Mouse (Mus musculus) right cerebral cortex, postnatal 36 days (tissue): ENCODE data around the gene Glra1.

Experiments
- DNase-seq, 2 experiments: peaks; one replicate each; pipeline ENCODE4 v3.0.0; 2022; ENCODE audit warnings: low spot score in 2 of 2, mixed read lengths in 1 of 2

Gene Glra1

DNA sequence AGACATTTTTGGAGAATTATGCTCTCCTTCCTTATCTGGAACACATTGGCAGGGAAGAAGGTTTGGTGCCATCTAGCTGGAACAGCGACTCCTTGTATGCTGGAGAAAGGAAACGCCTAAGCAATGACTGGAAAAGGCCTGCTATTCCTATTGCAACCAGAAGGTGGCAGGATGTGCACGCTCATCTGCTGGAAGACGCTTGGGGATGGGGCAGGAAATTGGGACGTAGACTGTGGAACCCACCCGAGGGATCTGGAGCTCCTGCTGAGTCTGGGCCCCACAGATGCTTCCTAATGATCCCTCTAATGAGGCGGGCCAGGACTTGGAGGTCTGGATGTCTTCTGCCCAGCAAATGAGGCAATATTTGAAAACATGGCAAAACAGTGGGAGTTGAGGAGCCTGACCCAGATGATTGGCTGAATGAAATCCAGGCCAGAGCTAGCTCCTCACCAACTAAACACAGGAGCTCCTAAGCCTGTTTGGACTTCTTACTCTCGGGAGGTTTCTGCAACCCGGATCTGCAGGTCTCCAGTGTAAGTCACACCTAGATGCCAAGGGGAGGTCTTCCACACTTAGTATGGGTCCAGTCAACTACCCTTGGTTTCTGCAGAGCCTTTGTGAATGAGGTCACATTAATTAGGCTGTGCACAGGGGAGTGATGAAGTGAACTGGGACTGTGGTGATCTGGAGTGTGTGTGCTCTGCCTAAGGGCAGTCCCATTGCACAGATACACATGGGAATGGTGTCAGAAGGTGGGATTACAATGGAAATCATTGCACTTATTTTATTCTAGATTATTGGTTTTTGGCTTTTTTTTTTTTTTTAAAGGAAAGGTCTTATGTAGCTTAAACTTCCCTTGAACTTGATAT, 89.0 kb downstream of the Glra1 start:
- peak; percentile 61 to 68 for DNase-seq

DNA sequence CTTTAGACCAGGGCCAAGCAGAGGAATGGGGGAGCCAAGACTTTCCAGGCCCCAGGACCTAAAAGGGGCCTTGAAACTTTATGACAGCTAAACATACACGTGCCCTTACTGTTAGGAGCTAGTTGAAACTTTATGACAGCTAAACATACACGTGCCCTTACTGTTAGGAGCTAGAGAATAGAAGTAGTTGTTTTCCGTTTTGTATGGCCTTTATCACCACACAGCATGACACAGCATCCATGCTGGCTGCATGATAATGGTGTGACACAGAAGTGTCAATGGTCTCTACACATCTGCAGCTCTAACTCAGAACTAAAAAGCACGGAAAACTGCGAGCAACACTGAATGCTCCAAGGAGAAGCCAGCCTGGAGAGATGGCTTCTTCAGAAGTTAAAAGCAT, 90.3 kb downstream of the Glra1 start:
- no peak for DNase-seq

DNA sequence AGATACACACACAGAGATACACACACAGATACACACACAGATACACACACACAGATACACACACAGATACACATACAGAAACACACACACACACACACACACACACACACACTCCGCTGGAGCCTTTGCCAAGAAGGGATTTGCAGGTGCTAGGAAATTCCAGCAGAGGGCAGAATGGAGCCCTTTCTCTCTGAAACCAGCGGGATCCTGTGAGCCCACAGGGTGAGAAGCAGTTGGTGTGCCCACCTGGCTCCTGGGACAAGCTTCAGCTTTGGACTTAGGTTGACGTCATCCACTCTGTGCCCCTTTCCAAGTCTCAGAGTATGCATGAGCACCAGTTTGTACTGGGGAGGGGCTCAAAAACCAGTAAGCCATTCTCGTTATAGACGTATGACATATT, 96.6 kb downstream of the Glra1 start:
- no peak for DNase-seq

DNA sequence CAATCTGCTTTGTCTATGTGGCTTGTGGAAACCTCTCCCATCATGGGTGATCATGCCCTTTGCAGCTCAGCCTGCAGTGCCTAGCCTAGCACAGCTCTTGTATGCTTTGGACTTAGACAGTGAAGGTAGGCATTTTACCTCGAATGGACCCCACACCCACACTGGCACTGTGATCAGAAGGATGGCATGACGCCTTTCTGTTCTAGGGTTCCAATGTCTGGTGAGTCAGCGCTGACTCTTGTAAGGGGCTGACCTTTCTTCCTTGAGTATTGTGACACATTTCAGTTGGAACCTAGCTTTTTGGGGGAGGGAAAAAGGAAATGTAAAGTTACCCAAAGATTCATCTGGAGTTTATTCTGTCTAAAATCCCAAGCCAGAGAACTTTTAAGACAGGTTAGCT, 102.5 kb downstream of the Glra1 start:
- DNase-seq = no peak

DNA sequence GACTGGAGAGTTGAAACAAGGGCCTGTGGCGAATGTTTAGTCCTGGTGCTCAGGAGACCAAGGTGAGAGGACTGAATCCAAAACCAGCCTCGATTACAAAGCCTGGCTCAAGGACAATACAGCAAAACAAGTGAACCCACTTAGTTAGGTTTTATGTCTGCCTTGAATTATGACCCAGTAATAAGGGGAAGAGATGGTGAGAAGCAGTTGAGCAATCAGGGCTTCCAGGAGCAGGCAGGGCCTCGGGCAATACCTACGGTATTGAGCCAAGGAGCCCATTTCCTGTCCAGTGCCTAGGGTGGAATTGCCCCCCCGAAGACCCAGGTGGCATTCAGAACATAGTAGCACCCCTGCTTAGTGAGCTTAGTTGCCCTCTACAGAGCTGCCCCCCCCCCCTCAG, 105.1 kb downstream of the Glra1 start:
- DNase-seq = no peak

DNA sequence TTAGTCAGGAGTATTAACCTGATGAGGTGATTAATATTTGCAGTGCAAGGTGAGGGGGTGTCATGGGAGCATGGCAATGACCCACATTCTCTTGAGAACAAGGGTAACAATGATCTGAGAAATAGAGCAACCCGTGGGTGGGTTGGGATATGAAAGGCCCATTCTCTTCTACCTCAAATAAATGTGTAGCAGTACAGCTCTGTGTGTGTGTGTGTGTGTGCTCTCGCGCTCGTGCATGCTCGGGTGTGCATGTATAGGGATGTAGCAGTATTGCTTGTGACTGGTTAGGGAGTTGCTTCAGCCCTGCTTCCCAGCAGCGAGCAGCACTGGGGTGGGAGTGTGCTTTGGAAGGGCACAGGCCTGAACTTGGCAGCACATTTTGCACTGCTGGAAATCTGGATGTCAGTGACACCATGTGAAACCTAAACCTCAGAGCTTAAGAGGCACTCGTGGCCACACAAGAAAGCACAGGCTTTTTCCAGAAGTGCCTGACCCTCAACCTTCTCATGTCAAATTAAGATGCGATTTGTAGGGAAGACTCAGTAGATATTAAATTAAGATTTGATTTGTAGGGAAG, 106.0 kb downstream of the Glra1 start:
- DNase-seq = no peak

DNA sequence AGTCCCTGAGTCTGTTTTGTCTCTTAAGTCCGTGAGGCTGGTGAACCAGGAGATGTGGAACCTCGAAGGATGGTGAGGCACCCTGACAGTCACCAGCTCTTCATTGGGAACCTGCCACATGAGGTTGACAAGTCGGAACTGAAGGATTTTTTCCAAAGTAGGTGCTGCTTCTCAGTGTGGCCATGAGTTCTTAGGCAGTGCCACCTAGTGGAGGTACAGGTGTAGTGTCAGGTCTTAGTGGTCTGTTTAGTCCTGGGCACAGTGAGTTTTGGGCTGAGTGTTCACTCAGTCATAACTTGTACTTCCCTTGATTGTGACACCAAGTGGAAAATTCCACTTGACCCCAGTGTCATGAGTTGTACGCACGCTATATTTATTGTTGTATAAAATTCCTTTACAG, 110.1 kb downstream of the Glra1 start:
- DNase-seq = peak in 1 of 2 experiments; percentile 32

DNA sequence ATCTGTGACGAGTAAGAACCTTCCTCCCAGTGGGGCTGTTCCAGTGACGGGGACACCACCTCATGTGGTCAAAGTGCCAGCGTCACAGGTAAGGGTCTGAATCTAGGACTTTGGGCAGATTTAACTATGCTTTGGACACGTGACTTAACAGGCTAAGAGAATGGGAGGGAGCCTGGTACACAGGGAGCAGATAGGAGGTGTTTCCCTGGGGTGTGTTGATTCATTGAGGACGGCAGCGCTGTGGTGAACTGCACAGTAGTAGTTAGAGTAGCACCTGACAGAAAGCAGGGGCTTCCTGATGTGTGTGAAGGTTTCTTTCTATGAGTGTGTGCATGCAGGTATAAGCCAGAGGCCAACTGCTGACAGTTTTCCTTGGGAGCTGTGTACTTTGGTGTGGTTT, 111.8 kb downstream of the Glra1 start:
- no peak for DNase-seq

DNA sequence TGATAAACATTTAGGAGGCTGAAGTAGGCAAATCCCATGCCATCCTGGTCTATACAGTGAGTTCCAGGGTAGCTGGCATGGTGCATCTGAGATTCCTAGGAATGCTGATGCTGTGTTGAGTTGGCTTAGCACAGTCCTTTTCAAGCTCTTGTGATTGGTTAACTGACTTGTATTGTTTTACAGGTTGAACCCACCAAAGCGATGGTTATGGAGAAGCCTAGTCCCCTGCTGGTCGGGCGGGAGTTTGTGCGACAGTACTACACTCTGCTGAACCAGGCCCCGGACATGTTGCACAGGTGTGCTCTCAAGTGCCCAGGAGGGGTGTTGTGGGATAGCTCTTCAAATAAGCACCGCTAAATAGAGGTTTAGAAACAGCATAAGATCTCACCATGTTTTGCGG, 122.6 kb downstream of the Glra1 start:
- DNase-seq = no peak

DNA sequence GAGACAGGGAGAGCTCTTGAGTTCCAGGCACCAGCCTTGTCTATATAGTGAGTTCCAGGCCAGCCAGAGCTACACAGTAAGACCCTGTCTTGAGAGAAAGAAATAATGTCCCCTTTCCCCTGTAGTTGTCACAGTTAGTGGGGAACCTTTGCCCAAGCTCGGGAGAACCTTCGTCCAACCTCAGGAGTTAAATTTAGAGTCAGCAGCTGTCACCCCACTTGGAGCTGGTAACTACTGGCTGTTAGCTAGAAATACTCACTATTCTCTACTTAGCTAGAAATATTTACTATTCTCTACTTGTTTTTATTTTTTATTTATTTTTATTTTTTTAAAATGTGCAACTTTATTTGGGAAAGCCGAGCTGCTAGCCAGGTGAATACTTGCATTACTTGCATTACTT, 134.8 kb downstream of the Glra1 start:
- no peak for DNase-seq

DNA sequence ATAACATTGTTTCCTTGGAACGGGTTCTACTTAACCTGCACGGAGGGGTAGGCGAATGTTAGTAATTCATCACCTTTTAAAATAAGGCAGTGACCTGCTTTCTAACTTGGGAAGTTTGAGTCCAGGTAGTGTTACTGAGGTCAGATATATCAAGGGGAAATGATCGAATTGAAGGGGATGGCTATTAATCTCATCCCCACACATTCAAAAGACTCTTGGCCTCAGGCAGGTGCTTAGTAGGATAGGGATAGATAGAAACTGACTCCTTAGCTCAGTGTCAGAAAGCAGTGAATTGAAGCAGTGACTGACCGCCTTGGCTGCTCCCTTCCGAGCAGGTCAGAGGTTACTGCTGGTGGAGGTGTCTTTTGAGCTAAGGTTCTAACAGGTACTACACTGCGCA, 136.5 kb downstream of the Glra1 start:
- no peak for DNase-seq

DNA sequence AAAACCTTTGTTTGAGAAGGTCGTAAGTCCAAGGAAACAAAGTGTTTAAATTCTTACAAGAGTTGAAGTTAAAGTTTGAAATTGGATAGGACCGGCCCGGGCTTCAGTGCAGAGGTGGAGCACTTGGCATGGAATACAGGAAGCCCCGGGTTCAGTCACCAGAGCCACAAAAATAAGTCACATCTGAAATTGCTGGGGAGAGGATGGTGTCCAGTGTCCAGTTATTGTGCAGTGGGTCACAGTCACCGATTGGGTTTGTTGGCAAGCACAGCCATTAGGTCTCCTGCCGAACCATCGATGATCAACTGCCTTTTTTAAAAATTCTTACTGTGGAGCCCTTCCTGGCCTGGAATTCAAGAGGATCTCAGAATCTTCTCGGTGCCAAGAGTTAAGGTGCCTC, 137.2 kb downstream of the Glra1 start:
- DNase-seq = no peak

DNA sequence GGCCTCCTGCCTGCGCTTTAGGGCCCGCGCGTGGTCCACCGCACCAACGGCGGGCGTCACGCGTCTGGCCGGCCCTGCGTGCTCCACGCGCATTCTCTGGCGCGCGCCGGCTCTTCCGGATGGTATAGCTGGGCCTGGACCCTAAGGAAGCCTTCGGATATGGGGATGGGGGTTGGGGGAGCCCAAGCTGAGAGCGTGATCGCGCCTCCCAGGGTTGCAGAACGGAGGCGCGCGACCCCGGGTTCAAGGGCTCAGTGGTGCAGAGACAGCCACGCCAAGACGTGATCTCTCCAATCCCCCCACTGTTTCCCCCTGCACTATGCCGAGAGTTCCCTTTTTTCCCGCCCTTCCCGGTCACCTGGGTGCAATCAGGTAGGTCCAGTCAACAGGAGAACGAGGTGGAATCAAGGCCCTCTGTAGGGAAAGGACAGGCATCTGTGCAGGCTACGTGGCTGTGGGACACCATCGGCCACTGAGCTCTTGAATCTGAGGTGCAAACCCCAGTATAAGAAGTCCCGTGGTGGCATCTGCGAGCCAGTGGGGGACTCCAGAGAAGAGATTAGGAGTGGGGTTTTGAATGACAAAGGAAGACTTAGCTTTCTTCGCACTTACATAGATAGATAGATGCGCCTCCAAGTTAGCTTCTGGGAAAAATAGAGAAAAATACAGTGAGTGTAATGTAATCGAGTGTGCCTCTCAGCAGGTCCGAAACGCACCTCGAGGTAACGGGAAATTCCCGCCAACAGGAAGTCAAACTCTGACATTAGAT, 137.9 kb downstream of the Glra1 start:
- peak in 1 of 2 experiments; percentile 20 for DNase-seq

DNA sequence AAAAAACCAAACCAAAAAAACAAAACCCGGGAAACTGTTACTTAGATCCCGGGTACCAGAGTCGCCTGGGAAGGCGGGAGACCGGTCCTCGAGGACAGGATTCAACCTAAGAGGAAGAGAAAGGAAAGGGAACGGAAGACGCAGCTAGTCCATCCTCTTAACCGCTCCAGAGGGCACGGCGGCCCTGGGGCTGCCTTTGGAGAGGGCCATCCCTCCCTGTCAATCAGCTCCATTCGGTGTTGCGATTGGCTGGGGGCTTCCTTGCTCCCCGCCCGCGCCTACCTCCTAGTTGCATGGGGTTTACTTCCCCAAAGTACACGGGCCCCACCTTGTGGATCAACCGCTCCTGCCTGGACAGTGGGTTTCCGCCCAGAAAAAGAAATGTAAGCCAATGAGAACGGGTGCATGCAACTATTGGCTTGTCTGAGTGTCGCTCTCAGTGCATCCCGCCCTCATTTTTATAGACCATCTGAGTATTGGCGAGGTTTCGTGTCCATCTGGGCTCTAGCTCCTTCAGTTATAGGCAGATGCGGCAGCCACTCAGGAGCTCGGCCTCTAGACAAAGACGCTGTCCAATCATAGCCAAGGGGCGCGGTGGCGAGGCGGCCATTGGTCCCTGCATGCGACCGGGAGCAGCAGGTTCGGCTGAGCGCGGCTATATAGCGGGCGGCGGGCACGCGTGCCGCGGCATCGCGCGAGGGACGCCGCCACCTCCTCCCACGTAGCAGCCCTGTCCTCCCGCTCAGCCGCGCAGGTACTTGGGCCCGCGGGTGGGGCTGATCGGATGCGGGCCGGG, 138.8 kb downstream of the Glra1 start, which contains the start of gene G3bp1:
Gene G3bp1 (plus strand): TSS at position 638 of the 796 bp plus-strand sequence.
- peak; percentile 100 for DNase-seq

DNA sequence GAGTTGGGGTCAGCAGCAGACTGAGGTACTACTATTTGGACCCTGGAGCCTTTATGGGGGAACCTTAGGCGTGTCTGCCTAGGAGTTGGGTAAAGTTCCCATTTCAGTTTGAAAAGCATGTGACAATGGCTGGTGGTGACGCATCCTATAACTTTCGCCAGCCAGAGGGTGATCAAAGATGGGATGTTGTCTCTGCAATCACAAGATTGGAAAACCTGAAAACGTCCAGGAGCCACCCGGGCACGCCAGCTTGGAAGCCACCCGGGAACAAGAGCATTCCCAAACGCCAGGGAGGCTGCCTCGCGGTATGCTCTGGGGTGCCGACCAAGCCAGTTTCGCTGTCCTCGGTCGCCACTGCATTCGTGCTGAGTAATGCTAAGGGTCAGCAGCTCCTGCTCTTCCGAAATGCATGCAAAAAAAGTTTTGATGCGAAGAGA, 139.4 kb downstream of the Glra1 start:
- DNase-seq = no peak

DNA sequence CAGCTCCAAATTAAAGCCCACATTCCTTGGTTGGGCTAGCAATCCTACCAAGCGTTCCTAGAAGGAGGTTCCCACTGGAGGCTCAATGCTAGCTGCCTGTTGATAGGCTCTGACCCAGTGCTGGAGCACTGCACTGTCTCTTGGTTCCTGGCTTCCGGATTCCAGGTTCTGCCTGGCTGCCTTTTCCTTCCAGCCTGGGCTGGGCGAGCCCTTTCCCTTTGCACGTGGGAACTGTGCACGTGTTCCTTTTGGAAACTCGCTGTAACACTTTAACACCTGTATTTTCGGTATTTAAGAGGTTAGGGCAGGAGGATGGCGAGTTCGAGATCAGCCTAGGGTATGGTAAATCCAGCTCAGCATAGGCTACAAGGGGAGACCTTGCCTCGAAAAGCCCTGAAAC, 140.0 kb downstream of the Glra1 start:
- DNase-seq = no peak

DNA sequence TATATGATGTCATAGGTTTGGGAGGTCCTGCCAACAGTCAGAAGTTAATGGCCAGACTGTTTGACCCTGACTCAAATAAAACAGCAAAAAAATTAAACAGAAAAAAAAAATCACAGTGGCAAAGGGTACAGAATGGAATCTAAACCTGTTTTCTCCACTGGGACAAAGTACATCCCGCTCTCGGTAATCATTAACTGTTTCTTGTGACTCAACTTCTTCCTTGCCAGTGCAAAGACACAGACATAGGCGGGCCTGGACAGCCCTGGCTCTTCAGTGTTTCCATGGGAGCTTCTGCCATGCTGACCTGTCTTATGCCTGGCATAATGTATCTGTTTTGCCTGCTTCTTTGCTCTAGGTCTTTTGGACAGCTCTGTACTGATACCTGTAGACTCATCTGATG, 142.8 kb downstream of the Glra1 start:
- DNase-seq = no peak

DNA sequence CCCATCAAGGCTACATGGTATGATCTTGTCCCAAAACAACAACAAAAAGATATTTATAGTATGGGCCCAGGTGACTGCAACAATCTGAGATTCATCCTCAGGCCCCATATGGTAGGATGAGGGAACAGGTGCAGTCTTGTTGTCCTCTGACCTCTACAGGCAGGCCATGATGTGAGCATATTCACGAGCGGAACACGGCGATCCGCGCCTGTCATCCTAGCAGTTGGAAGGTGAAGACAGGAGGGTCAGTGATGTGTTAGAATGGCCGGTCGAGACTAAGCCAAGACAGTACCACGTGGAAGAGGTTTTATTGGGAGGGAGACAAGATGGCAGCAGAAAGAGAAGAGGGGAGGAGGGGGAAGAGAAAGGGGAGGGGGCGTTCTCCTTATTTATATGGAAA, 143.3 kb downstream of the Glra1 start:
- no peak for DNase-seq
